Mouse (Mus musculus) gonadal fat pad, adult 2 months (tissue): Measurements from ENCODE around the gene Atp1b2. TPM values are rescaled to one million over a fixed set of nuclear protein-coding genes. Genes with fewer than 3 reads are reported as not detected.
A peak's percentile ranks its signal among the peaks of the same experiment; 100 is the strongest.

Experiments used
- DNase-seq: peaks from one replicate; pipeline ENCODE4 v3.0.0-alpha.2; 2012; ENCODE audit warnings: low read depth
- polyA plus RNA-seq: library from polyadenylated mRNA; depleted of rRNA; stranded (reverse); fragments of >200 nt; gene quantifications from 2 replicates; pipeline ENCODE4 v1.2.3, GENCODE M21; 2012

Atp1b2 gene
- polyA plus RNA-seq, 1 experiment, result 12.5 TPM

- DNase-seq, result peak; percentile 82
Measured at GRCm38 (mm10) chr11:69580091-69580514, 25.6 kb downstream of the Atp1b2 start, which contains the start of the genes Wrap53 and Trp53. Gene Wrap53 (minus strand): TSS chr11:69580255. Gene Trp53 (plus strand): TSS chr11:69580359.

GRCm38 (mm10) chr11:69579128-69580017 is 26.4 kb downstream of the Atp1b2 start:
- DNase-seq, result peak; percentile 95

GRCm38 (mm10) chr11:69578301-69578700 is 27.4 kb downstream of the Atp1b2 start:
- no peak for DNase-seq

GRCm38 (mm10) chr11:69576307-69576706 is 29.4 kb downstream of the Atp1b2 start:
- no peak for DNase-seq

GRCm38 (mm10) chr11:69575220-69575619 is 30.5 kb downstream of the Atp1b2 start:
- DNase-seq, result no peak

- no peak for DNase-seq
Measured at GRCm38 (mm10) chr11:69565131-69565530, 40.6 kb downstream of the Atp1b2 start.

- no peak for DNase-seq
Measured at GRCm38 (mm10) chr11:69564391-69564790, 41.4 kb downstream of the Atp1b2 start.

GRCm38 (mm10) chr11:69563373-69563772 is 42.4 kb downstream of the Atp1b2 start:
- DNase-seq, result no peak

- no peak for DNase-seq
Measured at GRCm38 (mm10) chr11:69560896-69561854, 44.6 kb downstream of the Atp1b2 start.

GRCm38 (mm10) chr11:69559851-69560765 is 45.6 kb downstream of the Atp1b2 start, which contains the start of gene Efnb3:
Gene Efnb3 (minus strand): TSS chr11:69560205.
- DNase-seq, result no peak

- no peak for DNase-seq
Measured at GRCm38 (mm10) chr11:69559183-69559582, 46.6 kb downstream of the Atp1b2 start.

- no peak for DNase-seq
Measured at GRCm38 (mm10) chr11:69558756-69559155, 47.0 kb downstream of the Atp1b2 start.

- DNase-seq, result no peak
Measured at GRCm38 (mm10) chr11:69557381-69557958, 48.3 kb downstream of the Atp1b2 start.

- no peak for DNase-seq
Measured at GRCm38 (mm10) chr11:69554539-69555140, 51.1 kb downstream of the Atp1b2 start.

- no peak for DNase-seq
Measured at GRCm38 (mm10) chr11:69553341-69553721, 52.4 kb downstream of the Atp1b2 start.

GRCm38 (mm10) chr11:69552622-69553340 is 53.0 kb downstream of the Atp1b2 start:
- no peak for DNase-seq

- no peak for DNase-seq
Measured at GRCm38 (mm10) chr11:69551310-69551709, 54.4 kb downstream of the Atp1b2 start.
